Mouse (Mus musculus) ES-E14 (cell line): ENCODE data around the gene Efna5. TPM values are rescaled to one million over a fixed set of nuclear protein-coding genes. Genes with fewer than 3 reads are reported as not detected.

Experiments
- DNase-seq: peaks from one replicate; pipeline ENCODE4 v3.0.0-alpha.2; 2013; ENCODE audit warnings: low read depth, low spot score
- H3K27ac ChIP-seq: 2 replicates; pipeline ENCODE4 v1.5.1; 2012; ENCODE audit warnings: low read depth, mild to moderate bottlenecking, low read length, moderate library complexity, mixed read lengths; ENCODE audit not compliant: poor library complexity, insufficient read depth, severe bottlenecking
- H3K36me3 ChIP-seq: 2 replicates; pipeline ENCODE4 v1.6.1; 2012; ENCODE audit warnings: mild to moderate bottlenecking, low read length, moderate library complexity, mixed read lengths; ENCODE audit not compliant: control insufficient read depth, poor library complexity, insufficient read depth, severe bottlenecking
- H3K4me1 ChIP-seq, 2 experiments: fragments of 150-350 bp in 1 of 2; sonication (generic) in 1 of 2; 2 replicates each; pipeline ENCODE4 v1.6.1; 2012; ENCODE audit warnings: low read length in 2 of 2, mild to moderate bottlenecking in 1 of 2, mixed read lengths in 1 of 2; ENCODE audit not compliant: control insufficient read depth in 2 of 2, insufficient read depth in 2 of 2, poor library complexity in 1 of 2
- H3K4me3 ChIP-seq, 2 experiments: fragments of 150-350 bp in 1 of 2; sonication (generic) in 1 of 2; 2 replicates each; pipeline ENCODE4 v1.5.1; 2012; ENCODE audit warnings: low read length in 2 of 2, low read depth in 1 of 2, mild to moderate bottlenecking in 1 of 2, mixed read lengths in 1 of 2; ENCODE audit not compliant: insufficient read depth in 1 of 2, poor library complexity in 1 of 2, severe bottlenecking in 1 of 2
- H3K9ac ChIP-seq: 2 replicates; pipeline ENCODE4 v1.6.1; 2012; ENCODE audit warnings: low read depth, mild to moderate bottlenecking, low read length, mixed read lengths; ENCODE audit not compliant: poor library complexity, insufficient read depth, severe bottlenecking
- H3K9me3 ChIP-seq: fragments of 150-350 bp; sonication (generic); 2 replicates; pipeline ENCODE4 v1.6.1; 2012; ENCODE audit warnings: low read depth, mild to moderate bottlenecking, low read length; ENCODE audit not compliant: control insufficient read depth, insufficient read depth
- CHD2 ChIP-seq: IDR thresholded peaks from 2 replicates; pipeline ENCODE4 v1.6.1; 2014; ENCODE audit warnings: mild to moderate bottlenecking, low read depth, low read length, inconsistent platforms
- HCFC1 ChIP-seq: IDR thresholded peaks from 2 replicates; pipeline ENCODE4 v1.6.1; 2012; ENCODE audit warnings: low read length, inconsistent platforms, borderline replicate concordance; ENCODE audit not compliant: insufficient read depth
- MAFK ChIP-seq: IDR thresholded peaks from 2 replicates; pipeline ENCODE4 v1.6.1; 2014; ENCODE audit warnings: mild to moderate bottlenecking, low read depth, low read length, inconsistent platforms; ENCODE audit not compliant: insufficient read depth
- ZC3H11A ChIP-seq: IDR thresholded peaks from 2 replicates; pipeline ENCODE4 v1.6.1; 2012; ENCODE audit warnings: low read depth, mild to moderate bottlenecking, inconsistent platforms, low read length, borderline replicate concordance
- ZNF384 ChIP-seq: IDR thresholded peaks from 2 replicates; pipeline ENCODE4 v1.6.1; 2012; ENCODE audit warnings: low read depth, low read length, inconsistent platforms
- in situ Hi-C, 2 experiments: fragments of 600-800 bp; cut with MboI; formaldehyde crosslinking; loops; one replicate each; pipeline ENCODE4 v1.15.1; 2025; ENCODE audit warnings: low sequenced_read_pairs in 2 of 2, inconsistent platforms in 1 of 2; ENCODE audit not compliant: unreplicated experiment in 2 of 2
- total RNA-seq: library from RNA; depleted of rRNA; stranded (reverse); fragments of 300-350 nt; gene quantifications from 2 replicates; pipeline ENCODE4 v1.2.3, GENCODE M21; 2012

The Efna5 gene
- total RNA-seq, 1 experiment: 3.8 TPM

DNA sequence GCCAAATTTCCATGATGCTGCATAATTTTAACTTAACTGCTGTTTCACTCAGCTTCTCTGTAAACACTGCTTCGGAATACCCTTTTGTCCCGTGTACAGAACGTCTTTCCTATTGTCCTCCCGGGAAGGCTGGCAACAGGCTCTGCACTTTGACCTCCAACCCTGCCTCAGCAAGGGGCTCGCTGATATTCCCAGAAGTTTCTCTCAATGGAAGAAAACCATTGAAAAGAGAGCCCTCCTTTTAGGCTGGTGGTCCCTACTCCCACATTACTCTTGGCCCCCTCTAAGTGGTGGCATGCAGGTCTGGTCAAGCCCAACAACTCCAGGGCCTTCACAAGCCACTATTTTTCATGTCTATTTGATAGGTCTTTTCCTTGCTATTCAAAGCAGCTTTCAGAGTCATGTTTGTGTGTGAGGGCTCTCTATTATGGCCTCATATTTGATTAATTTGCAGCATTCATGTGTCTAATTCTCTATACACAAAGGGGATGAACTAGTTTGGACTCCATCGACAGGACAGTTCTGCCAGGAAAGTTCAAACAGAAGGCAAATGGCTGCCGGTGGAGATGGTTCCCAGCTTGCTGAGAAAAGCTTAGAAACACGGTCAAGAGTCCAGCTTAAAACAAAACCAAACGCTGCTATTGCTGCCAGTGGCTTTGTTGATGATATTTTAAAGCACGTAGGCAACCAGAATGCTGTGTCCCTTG is 103.1 kb downstream of the Efna5 start:
- H3K9me3 ChIP-seq: no peaks in the 10 kb centered on the region
- in situ Hi-C loops: no loop called here
- H3K4me3 ChIP-seq: no peak overlapping the region
- no peak overlapping the region for H3K9ac ChIP-seq
- no peaks in the 10 kb centered on the region for H3K4me1 ChIP-seq
- H3K36me3 ChIP-seq: no peaks in the 10 kb centered on the region
- DNase-seq: no peak
- TF ChIP-seq CHD2 (no peak), ZC3H11A (no peak), HCFC1 (no peak), MAFK (no peak), ZNF384 (no peak)
- no peak overlapping the region for H3K27ac ChIP-seq

DNA sequence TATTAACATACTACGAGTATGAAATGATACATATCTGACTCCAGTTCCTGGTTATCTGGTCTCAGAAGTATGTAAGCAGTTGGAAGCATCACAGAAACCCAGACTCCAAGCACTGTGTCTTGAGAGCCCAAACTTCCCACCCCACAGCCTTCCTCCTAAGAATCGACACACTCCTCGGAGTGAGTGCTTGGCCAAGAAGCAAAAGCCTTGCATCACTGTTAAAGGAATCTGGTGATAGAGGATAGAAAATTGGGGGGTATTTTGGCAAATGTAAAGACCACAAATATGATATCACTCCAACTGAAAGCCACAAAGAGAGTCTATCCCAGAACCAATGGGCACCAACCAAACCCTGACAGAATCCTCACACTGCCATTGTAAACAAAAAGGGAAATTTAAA is 104.4 kb downstream of the Efna5 start:
- no peaks in the 10 kb centered on the region for H3K9me3 ChIP-seq
- no peak overlapping the region for H3K27ac ChIP-seq
- in situ Hi-C loops: no loop called here
- no peak for DNase-seq
- H3K4me3 ChIP-seq: no peak overlapping the region
- no peak overlapping the region for H3K9ac ChIP-seq
- H3K4me1 ChIP-seq: no peaks in the 10 kb centered on the region
- H3K36me3 ChIP-seq: no peaks in the 10 kb centered on the region
- TF ChIP-seq CHD2: no peak
- TF ChIP-seq HCFC1: no peak
- TF ChIP-seq ZNF384: no peak
- no peak for TF ChIP-seq MAFK
- TF ChIP-seq ZC3H11A: no peak

DNA sequence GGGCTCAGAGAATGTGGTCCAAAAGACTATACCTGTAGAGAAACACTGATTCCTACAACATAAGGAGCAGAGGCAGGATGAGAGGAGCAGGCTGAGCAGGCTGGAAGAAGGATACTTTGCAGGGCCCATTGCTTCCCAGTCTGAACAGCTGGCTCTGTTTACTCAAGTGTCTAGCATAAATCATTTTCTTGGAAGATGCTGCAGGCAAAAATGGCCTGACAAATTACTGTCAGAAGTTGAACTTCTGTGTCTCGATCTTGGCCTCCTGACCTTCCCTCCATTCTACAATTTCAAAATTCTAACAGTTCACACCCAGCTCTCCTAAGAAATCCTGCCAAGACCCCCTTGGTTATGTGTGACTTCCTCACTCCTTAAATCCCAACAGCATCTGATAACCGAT is 105.1 kb downstream of the Efna5 start:
- H3K4me1 ChIP-seq: no peaks in the 10 kb centered on the region
- no peaks in the 10 kb centered on the region for H3K36me3 ChIP-seq
- no peak overlapping the region for H3K9ac ChIP-seq
- no peaks in the 10 kb centered on the region for H3K9me3 ChIP-seq
- H3K27ac ChIP-seq: no peak overlapping the region
- TF ChIP-seq MAFK: no peak
- no peak for TF ChIP-seq CHD2
- TF ChIP-seq ZC3H11A: no peak
- TF ChIP-seq HCFC1: no peak
- TF ChIP-seq ZNF384: no peak
- in situ Hi-C loops: no loop called here
- no peak for DNase-seq
- no peak overlapping the region for H3K4me3 ChIP-seq

DNA sequence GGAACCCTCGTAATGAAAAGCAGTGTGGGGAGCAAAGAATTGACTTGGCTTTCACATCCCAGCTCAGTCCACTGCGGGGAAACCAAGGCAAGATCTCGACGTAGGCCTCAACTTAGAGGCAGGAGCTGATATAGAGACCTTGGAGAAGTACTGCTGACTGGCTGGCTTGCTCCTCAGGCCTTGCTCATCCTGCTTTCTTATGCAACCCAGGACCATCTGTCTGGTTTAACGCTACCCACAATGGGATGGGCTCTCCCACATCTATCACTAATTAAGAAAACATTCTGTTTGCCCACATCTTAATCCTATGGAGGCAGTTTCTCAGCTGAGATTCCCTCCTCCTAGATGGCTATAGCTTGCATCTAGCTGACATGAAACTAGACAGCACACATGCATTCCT is 105.7 kb downstream of the Efna5 start:
- Histone ChIP-seq H3K9me3 (no peaks in the 10 kb centered on the region), H3K4me1 (no peaks in the 10 kb centered on the region), H3K36me3 (no peaks in the 10 kb centered on the region), H3K4me3 (no peak overlapping the region), H3K9ac (no peak overlapping the region), H3K27ac (no peak overlapping the region)
- TF ChIP-seq ZNF384 (no peak), HCFC1 (no peak), MAFK (no peak), CHD2 (no peak), ZC3H11A (no peak)
- DNase-seq: no peak
- in situ Hi-C loops: no loop called here

DNA sequence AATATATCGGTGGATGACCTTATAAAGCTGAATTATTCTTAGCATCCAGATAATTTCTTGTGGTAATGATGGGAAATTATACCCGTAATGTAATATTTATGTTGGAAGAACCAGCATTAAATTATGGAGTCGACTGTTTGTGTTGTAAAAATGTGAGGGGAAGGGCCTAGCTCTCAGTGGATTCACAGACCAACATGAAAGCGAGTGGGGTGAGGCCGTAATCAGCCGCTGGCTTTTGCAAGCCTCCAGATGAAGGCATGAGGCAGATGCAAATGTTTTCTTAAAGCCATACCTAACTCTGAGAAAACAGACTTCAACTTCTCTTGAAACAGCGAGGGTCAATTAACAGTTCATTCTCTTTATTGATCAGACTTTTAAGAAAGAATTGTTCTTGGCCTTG is 106.4 kb downstream of the Efna5 start:
- no peak overlapping the region for H3K27ac ChIP-seq
- TF ChIP-seq CHD2: no peak
- TF ChIP-seq ZNF384: no peak
- TF ChIP-seq HCFC1: no peak
- TF ChIP-seq ZC3H11A: no peak
- TF ChIP-seq MAFK: no peak
- no peaks in the 10 kb centered on the region for H3K36me3 ChIP-seq
- no peaks in the 10 kb centered on the region for H3K4me1 ChIP-seq
- no peak overlapping the region for H3K9ac ChIP-seq
- in situ Hi-C loops: no loop called here
- no peak for DNase-seq
- no peak overlapping the region for H3K4me3 ChIP-seq
- no peaks in the 10 kb centered on the region for H3K9me3 ChIP-seq
